Mouse (Mus musculus): ENCODE measurements at regions not wholly inside any gene's neighbourhood (a gene's known extent, or its start where the extent isn't known, plus 50 kb on each side); places are given as distances from the start of the nearest gene placed in this dataset.

DNA sequence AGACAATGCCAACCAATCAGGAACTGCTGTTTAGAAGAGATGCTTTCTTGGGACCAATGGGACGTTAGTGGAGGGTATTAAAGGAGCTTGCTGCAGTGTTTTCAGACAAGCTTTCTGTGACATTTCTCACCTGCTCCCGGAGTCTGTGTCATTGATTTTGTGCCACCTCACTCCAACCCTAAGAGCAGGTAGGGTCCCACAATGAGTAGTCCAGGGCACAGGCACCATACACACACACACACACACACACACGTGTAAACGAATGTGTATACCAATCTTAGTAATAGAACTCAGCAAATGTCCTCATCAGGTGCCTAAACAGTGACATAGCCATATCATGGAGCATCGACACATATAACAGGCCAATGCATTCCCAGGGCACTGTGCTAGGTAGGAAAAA is 2440.5 kb upstream of the 5930422O12Rik start:
- Histone ChIP-seq H3K9ac (replicated peaks; ENCODE audit: low read depth, low read length) (no peak overlapping the region), H3K27me3 (ENCODE audit: control insufficient read depth, insufficient read depth, low read length) (no peaks in the 10 kb centered on the region), H3K36me3 (replicated peaks; ENCODE audit: control insufficient read depth, insufficient read depth, low read length) (no peaks in the 10 kb centered on the region), H3K4me3 (ENCODE audit: low read depth, low read length) (no peak overlapping the region), H3K4me2 (ENCODE audit: low read depth, low read length) (no peak overlapping the region), H3K27ac (ENCODE audit: low read depth) (no peak overlapping the region), H3K9me3 (replicated peaks; ENCODE audit: control insufficient read depth, low read length) (no peaks in the 10 kb centered on the region), H3K4me1 (ENCODE audit: control insufficient read depth, insufficient read depth) (no peaks in the 10 kb centered on the region)
- WGBS, result 82% methylated on average over 5 of the region's 5 CpGs
- DNase-seq (ENCODE audit: low spot score) (no peak), ATAC-seq (ENCODE audit: insufficient read depth, low read depth) (no peak)
- TF ChIP-seq EP300 (IDR thresholded peaks at IDR 0.05; ENCODE audit: low read depth), result no peak
- no peak for TF ChIP-seq CTCF (IDR thresholded peaks at IDR 0.05; ENCODE audit: low read depth)

DNA sequence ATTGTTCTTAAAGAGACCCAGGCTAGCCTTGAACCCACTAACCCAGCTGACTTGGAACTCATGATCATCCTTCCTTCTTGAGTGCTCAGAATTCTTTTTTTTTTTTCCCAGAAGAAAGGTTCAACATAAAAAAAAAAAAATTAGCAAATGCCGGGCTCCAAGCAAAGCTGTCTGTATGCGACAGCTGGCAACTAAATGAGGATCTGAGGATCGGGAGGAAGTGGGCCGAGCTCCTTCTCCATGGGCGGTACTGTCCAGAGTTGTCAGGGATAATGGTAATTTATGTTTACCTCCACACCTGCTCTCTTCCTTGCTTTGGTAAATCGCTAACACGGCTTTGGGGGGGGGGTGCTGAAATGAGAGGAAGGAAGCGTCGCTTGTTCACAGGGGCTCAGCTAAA is 2429.9 kb upstream of the 5930422O12Rik start:
- Histone ChIP-seq H3K4me2 (ENCODE audit: low read depth, low read length) (no peak overlapping the region), H3K9ac (replicated peaks; ENCODE audit: low read depth, low read length) (no peak overlapping the region), H3K36me3 (replicated peaks; ENCODE audit: control insufficient read depth, insufficient read depth, low read length) (no peaks in the 10 kb centered on the region), H3K27ac (ENCODE audit: low read depth) (no peak overlapping the region), H3K4me1 (ENCODE audit: control insufficient read depth, insufficient read depth) (peaks cover 11% of the 10 kb centered on the region; the same call in 1 of the 2 replicates), H3K27me3 (ENCODE audit: control insufficient read depth, insufficient read depth, low read length) (no peaks in the 10 kb centered on the region), H3K4me3 (ENCODE audit: low read depth, low read length) (no peak overlapping the region), H3K9me3 (replicated peaks; ENCODE audit: control insufficient read depth, low read length) (peaks cover 4% of the 10 kb centered on the region; the same call in 1 of the 2 replicates)
- no peak for TF ChIP-seq EP300 (IDR thresholded peaks at IDR 0.05; ENCODE audit: low read depth)
- TF ChIP-seq CTCF (IDR thresholded peaks at IDR 0.05; ENCODE audit: low read depth), result no peak
- WGBS, result 76% methylated on average over 9 of the region's 9 CpGs
- DNase-seq (ENCODE audit: low spot score), result no peak
- ATAC-seq (ENCODE audit: insufficient read depth, low read depth), result no peak

- WGBS, result 75% methylated on average over 6 of the region's 6 CpGs
- Histone ChIP-seq H3K27me3 (ENCODE audit: control insufficient read depth, insufficient read depth, low read length) (no peaks in the 10 kb centered on the region), H3K36me3 (replicated peaks; ENCODE audit: control insufficient read depth, insufficient read depth, low read length) (no peaks in the 10 kb centered on the region), H3K4me2 (ENCODE audit: low read depth, low read length) (no peak overlapping the region), H3K9ac (replicated peaks; ENCODE audit: low read depth, low read length) (no peak overlapping the region), H3K4me3 (ENCODE audit: low read depth, low read length) (no peak overlapping the region), H3K27ac (ENCODE audit: low read depth) (no peak overlapping the region), H3K9me3 (replicated peaks; ENCODE audit: control insufficient read depth, low read length) (peaks cover 7% of the 10 kb centered on the region; the same call in 1 of the 2 replicates), H3K4me1 (ENCODE audit: control insufficient read depth, insufficient read depth) (peaks cover 11% of the 10 kb centered on the region; the same call in 1 of the 2 replicates)
- no peak for DNase-seq (ENCODE audit: low spot score)
- no peak for TF ChIP-seq EP300 (IDR thresholded peaks at IDR 0.05; ENCODE audit: low read depth)
- TF ChIP-seq CTCF (IDR thresholded peaks at IDR 0.05; ENCODE audit: low read depth), result no peak
- no peak for ATAC-seq (ENCODE audit: insufficient read depth, low read depth)
These were observed 2428.4 kb upstream of the 5930422O12Rik start for GRCm38 (mm10) chr8:31000120-31000519.

GRCm38 (mm10) chr8:31001980-31002730 is 2426.4 kb upstream of the 5930422O12Rik start:
- Histone ChIP-seq H3K9ac (replicated peaks; ENCODE audit: low read depth, low read length) (no peak overlapping the region), H3K27me3 (ENCODE audit: control insufficient read depth, insufficient read depth, low read length) (no peaks in the 10 kb centered on the region), H3K4me3 (ENCODE audit: low read depth, low read length) (no peak overlapping the region), H3K4me2 (ENCODE audit: low read depth, low read length) (no peak overlapping the region; the same call in 1 of the 2 replicates), H3K27ac (ENCODE audit: low read depth) (peak overlapping the region; percentile 81), H3K4me1 (ENCODE audit: control insufficient read depth, insufficient read depth) (peaks cover 11% of the 10 kb centered on the region; the same call in 1 of the 2 replicates), H3K36me3 (replicated peaks; ENCODE audit: control insufficient read depth, insufficient read depth, low read length) (no peaks in the 10 kb centered on the region), H3K9me3 (replicated peaks; ENCODE audit: control insufficient read depth, low read length) (peaks cover 7% of the 10 kb centered on the region; the same call in 1 of the 2 replicates)
- 28% methylated on average over 5 of the region's 5 CpGs for WGBS
- no peak for TF ChIP-seq EP300 (IDR thresholded peaks at IDR 0.05; ENCODE audit: low read depth)
- no peak for TF ChIP-seq CTCF (IDR thresholded peaks at IDR 0.05; ENCODE audit: low read depth)
- peak; percentile 69; the same call in 1 of the 2 replicates for ATAC-seq (ENCODE audit: insufficient read depth, low read depth)
- no peak for DNase-seq (ENCODE audit: low spot score)

- no peak for ATAC-seq (ENCODE audit: insufficient read depth, low read depth)
- Histone ChIP-seq H3K9ac (replicated peaks; ENCODE audit: low read depth, low read length) (no peak overlapping the region), H3K9me3 (replicated peaks; ENCODE audit: control insufficient read depth, low read length) (peaks cover 6% of the 10 kb centered on the region; the same call in 1 of the 2 replicates), H3K36me3 (replicated peaks; ENCODE audit: control insufficient read depth, insufficient read depth, low read length) (no peaks in the 10 kb centered on the region), H3K4me2 (ENCODE audit: low read depth, low read length) (no peak overlapping the region), H3K4me3 (ENCODE audit: low read depth, low read length) (no peak overlapping the region), H3K4me1 (ENCODE audit: control insufficient read depth, insufficient read depth) (no peaks in the 10 kb centered on the region), H3K27ac (ENCODE audit: low read depth) (no peak overlapping the region), H3K27me3 (ENCODE audit: control insufficient read depth, insufficient read depth, low read length) (no peaks in the 10 kb centered on the region)
- DNase-seq (ENCODE audit: low spot score), result no peak
- TF ChIP-seq CTCF (IDR thresholded peaks at IDR 0.05; ENCODE audit: low read depth) (no peak), EP300 (IDR thresholded peaks at IDR 0.05; ENCODE audit: low read depth) (no peak)
- WGBS, result 51% methylated on average over 8 of the region's 8 CpGs
These were observed 2420.2 kb upstream of the 5930422O12Rik start for GRCm38 (mm10) chr8:31008309-31008708.

Data from heart, postnatal 0 days (tissue).